Mouse (Mus musculus) forebrain, embryonic 16.5 days (tissue): ENCODE measurements around the gene Sspn. TPM values are rescaled to one million over a fixed set of nuclear protein-coding genes. Genes with fewer than 3 reads are reported as not detected.

Experiments used
- ATAC-seq: fragments of 200-750 bp; cut with Nextera tagmentation; 2 replicates; pipeline ENCODE4 v1.8.0; 2017; ENCODE audit warnings: mild to moderate bottlenecking, moderate library complexity
- H3K27ac ChIP-seq: fragments of 300-500 bp; sonication (generic); 2 replicates; pipeline ENCODE4 v1.5.1; 2014; ENCODE audit warnings: low read length, control low read depth
- H3K27me3 ChIP-seq: fragments of 300-500 bp; sonication (generic); replicated peaks from 2 replicates; pipeline ENCODE4 v1.6.1; 2014; ENCODE audit warnings: low read length; ENCODE audit not compliant: control insufficient read depth, insufficient read depth
- H3K36me3 ChIP-seq: fragments of 300-500 bp; sonication (generic); 2 replicates; pipeline ENCODE4 v1.6.1; 2014; ENCODE audit not compliant: control insufficient read depth, insufficient read depth
- H3K4me1 ChIP-seq: fragments of 300-500 bp; sonication (generic); replicated peaks from 2 replicates; pipeline ENCODE4 v1.6.1; 2014; ENCODE audit warnings: low read length; ENCODE audit not compliant: control insufficient read depth, insufficient read depth
- H3K4me2 ChIP-seq: fragments of 300-500 bp; sonication (generic); 2 replicates; pipeline ENCODE4 v1.6.1; 2014; ENCODE audit warnings: mild to moderate bottlenecking, low read length, control low read depth
- H3K4me3 ChIP-seq: fragments of 300-500 bp; sonication (generic); replicated peaks from 2 replicates; pipeline ENCODE4 v1.5.1; 2014; ENCODE audit warnings: mild to moderate bottlenecking, low read length, control low read depth
- H3K9ac ChIP-seq: fragments of 300-500 bp; sonication (generic); replicated peaks from 2 replicates; pipeline ENCODE4 v1.6.1; 2014; ENCODE audit warnings: low read depth, low read length, control low read depth
- H3K9me3 ChIP-seq: fragments of 300-500 bp; sonication (generic); 2 replicates; pipeline ENCODE4 v1.6.1; 2016; ENCODE audit warnings: low read length; ENCODE audit not compliant: control insufficient read depth
- WGBS: fragments of 180-500 bp; shearing (Covaris S2); extraction: QIAGEN DNeasy Blood & Tissue Kit; methylation state at CpG from one replicate; pipeline ENCODE4 v1.1.7; 2014; 5-methylcytosine and 5-hydroxymethylcytosine counted together
- polyA plus RNA-seq: library from polyadenylated mRNA; unstranded; fragments of >200 nt; fragmentation: Nextera tagmentation; extraction: Ambion mirVana; gene quantifications from 2 replicates; pipeline ENCODE4 v1.2.1, GENCODE M21; 2015

Sspn gene
- polyA plus RNA-seq, 1 experiment from 2014 or later: 2.9 TPM

GRCm38 (mm10) chr6:145894669-145895342 lies 36.6 kb upstream of the Sspn start:
- Histone ChIP-seq H3K4me2 (no peak overlapping the region), H3K27ac (no peak overlapping the region), H3K9ac (no peak overlapping the region), H3K4me1 (no peaks in the 10 kb centered on the region), H3K27me3 (no peaks in the 10 kb centered on the region), H3K4me3 (no peak overlapping the region), H3K9me3 (no peaks in the 10 kb centered on the region), H3K36me3 (no peaks in the 10 kb centered on the region)
- no peak for ATAC-seq
- 48% methylated on average over 8 of the region's 8 CpGs for WGBS

GRCm38 (mm10) chr6:145904169-145904568 lies 27.3 kb upstream of the Sspn start:
- 92% methylated on average over 5 of the region's 5 CpGs for WGBS
- Histone ChIP-seq H3K4me1 (no peaks in the 10 kb centered on the region), H3K9ac (no peak overlapping the region), H3K36me3 (no peaks in the 10 kb centered on the region), H3K9me3 (no peaks in the 10 kb centered on the region), H3K4me2 (no peak overlapping the region), H3K4me3 (no peak overlapping the region), H3K27me3 (no peaks in the 10 kb centered on the region), H3K27ac (no peak overlapping the region)
- ATAC-seq: no peak

GRCm38 (mm10) chr6:145904616-145905015 lies 26.8 kb upstream of the Sspn start:
- Histone ChIP-seq H3K36me3 (no peaks in the 10 kb centered on the region), H3K4me1 (no peaks in the 10 kb centered on the region), H3K27ac (no peak overlapping the region), H3K27me3 (no peaks in the 10 kb centered on the region), H3K4me2 (no peak overlapping the region), H3K9ac (no peak overlapping the region), H3K4me3 (no peak overlapping the region), H3K9me3 (no peaks in the 10 kb centered on the region)
- 84% methylated on average over 5 of the region's 5 CpGs for WGBS
- no peak for ATAC-seq

GRCm38 (mm10) chr6:145906096-145906890 lies 25.1 kb upstream of the Sspn start:
- 83% methylated on average over 7 of the region's 7 CpGs for WGBS
- no peaks in the 10 kb centered on the region for H3K36me3 ChIP-seq
- no peak overlapping the region for H3K4me3 ChIP-seq
- no peak overlapping the region for H3K4me2 ChIP-seq
- H3K27ac ChIP-seq: no peak overlapping the region
- no peaks in the 10 kb centered on the region for H3K9me3 ChIP-seq
- H3K27me3 ChIP-seq: no peaks in the 10 kb centered on the region
- H3K4me1 ChIP-seq: no peaks in the 10 kb centered on the region
- H3K9ac ChIP-seq: no peak overlapping the region
- no peak for ATAC-seq

GRCm38 (mm10) chr6:145909943-145910342 lies 21.5 kb upstream of the Sspn start:
- Histone ChIP-seq H3K4me1 (no peaks in the 10 kb centered on the region), H3K27ac (no peak overlapping the region), H3K9ac (no peak overlapping the region), H3K27me3 (no peaks in the 10 kb centered on the region), H3K9me3 (no peaks in the 10 kb centered on the region), H3K36me3 (no peaks in the 10 kb centered on the region), H3K4me3 (no peak overlapping the region), H3K4me2 (no peak overlapping the region)
- no peak for ATAC-seq
- 66% methylated on average over 4 of the region's 4 CpGs for WGBS

GRCm38 (mm10) chr6:145910469-145911426 lies 20.7 kb upstream of the Sspn start:
- 60% methylated on average over 3 of the region's 3 CpGs for WGBS

GRCm38 (mm10) chr6:145912232-145912631 lies 19.2 kb upstream of the Sspn start:
- no peak for ATAC-seq
- Histone ChIP-seq H3K4me3 (no peak overlapping the region), H3K27ac (no peak overlapping the region), H3K36me3 (no peaks in the 10 kb centered on the region), H3K27me3 (no peaks in the 10 kb centered on the region), H3K9ac (no peak overlapping the region), H3K4me2 (no peak overlapping the region), H3K9me3 (no peaks in the 10 kb centered on the region), H3K4me1 (no peaks in the 10 kb centered on the region)

More at GRCm38 (mm10) chr6:145910469-145911426, 20.7 kb upstream of the Sspn start:
- no peak overlapping the region for H3K4me3 ChIP-seq
- H3K36me3 ChIP-seq: no peaks in the 10 kb centered on the region
- no peak overlapping the region for H3K9ac ChIP-seq
- no peaks in the 10 kb centered on the region for H3K9me3 ChIP-seq
- H3K27ac ChIP-seq: no peak overlapping the region
- no peak for ATAC-seq
- no peaks in the 10 kb centered on the region for H3K4me1 ChIP-seq
- no peak overlapping the region for H3K4me2 ChIP-seq
- H3K27me3 ChIP-seq: no peaks in the 10 kb centered on the region

GRCm38 (mm10) chr6:145915435-145915834 lies 16.0 kb upstream of the Sspn start:
- no peak for ATAC-seq
- no peak overlapping the region for H3K27ac ChIP-seq
- H3K9me3 ChIP-seq: no peaks in the 10 kb centered on the region
- WGBS: 88% methylated on average over 2 of the region's 2 CpGs
- H3K36me3 ChIP-seq: no peaks in the 10 kb centered on the region
- H3K27me3 ChIP-seq: no peaks in the 10 kb centered on the region
- H3K4me1 ChIP-seq: no peaks in the 10 kb centered on the region
- H3K9ac ChIP-seq: no peak overlapping the region
- no peak overlapping the region for H3K4me3 ChIP-seq
- no peak overlapping the region for H3K4me2 ChIP-seq

- no peak overlapping the region for H3K27ac ChIP-seq
- no peaks in the 10 kb centered on the region for H3K4me1 ChIP-seq
- WGBS: 6% methylated on average over 6 of the region's 6 CpGs
- no peak overlapping the region for H3K9ac ChIP-seq
- H3K27me3 ChIP-seq: no peaks in the 10 kb centered on the region
- ATAC-seq: peak; percentile 47; the same call in 1 of the 2 replicates
- no peak overlapping the region for H3K4me2 ChIP-seq
- H3K4me3 ChIP-seq: no peak overlapping the region
- H3K36me3 ChIP-seq: no peaks in the 10 kb centered on the region
- H3K9me3 ChIP-seq: no peaks in the 10 kb centered on the region
Observed at GRCm38 (mm10) chr6:145916401-145916800, 15.0 kb upstream of the Sspn start.
